Mouse (Mus musculus): Measurements from ENCODE around the gene Asl. TPM values are rescaled to one million over a fixed set of nuclear protein-coding genes. Genes with fewer than 3 reads are reported as not detected.

The Asl gene
- polyA plus RNA-seq, 1 experiment from 2014 or later, result 32.6 TPM

- no peak overlapping the region for H3K4me3 ChIP-seq (replicated peaks; ENCODE audit: low read depth, low read length)
- no peak for ATAC-seq (ENCODE audit: low FRiP score, low TSS enrichment)
- no peak overlapping the region for H3K27ac ChIP-seq (replicated peaks; ENCODE audit: low read depth, low read length)
- H3K4me1 ChIP-seq (ENCODE audit: control insufficient read depth, insufficient read depth, low read length), result no peaks in the 10 kb centered on the region
- H3K9me3 ChIP-seq (ENCODE audit: control insufficient read depth, low read length), result no peaks in the 10 kb centered on the region
- DNase-seq, result no peak
- 82% methylated on average over 15 of the region's 15 CpGs for WGBS
- H3K36me3 ChIP-seq (ENCODE audit: control insufficient read depth, insufficient read depth, low read length), result peaks cover 41% of the 10 kb centered on the region
- no peak overlapping the region for H3K9ac ChIP-seq (replicated peaks; ENCODE audit: low read length)
- H3K4me2 ChIP-seq (ENCODE audit: low read length), result no peak overlapping the region
- no peaks in the 10 kb centered on the region for H3K27me3 ChIP-seq (ENCODE audit: control insufficient read depth, insufficient read depth, low read length)
Observed at GRCm38 (mm10) chr5:130051073-130051860, 22.2 kb upstream of the Asl start.

GRCm38 (mm10) chr5:130050416-130050815 lies 21.4 kb upstream of the Asl start:
- H3K27ac ChIP-seq (replicated peaks; ENCODE audit: low read depth, low read length), result no peak overlapping the region
- no peaks in the 10 kb centered on the region for H3K9me3 ChIP-seq (ENCODE audit: control insufficient read depth, low read length)
- DNase-seq, result peak; percentile 30
- H3K4me2 ChIP-seq (ENCODE audit: low read length), result no peak overlapping the region
- no peak overlapping the region for H3K4me3 ChIP-seq (replicated peaks; ENCODE audit: low read depth, low read length)
- no peak overlapping the region for H3K9ac ChIP-seq (replicated peaks; ENCODE audit: low read length)
- no peaks in the 10 kb centered on the region for H3K27me3 ChIP-seq (ENCODE audit: control insufficient read depth, insufficient read depth, low read length)
- H3K36me3 ChIP-seq (ENCODE audit: control insufficient read depth, insufficient read depth, low read length), result peaks cover 38% of the 10 kb centered on the region
- no peak for ATAC-seq (ENCODE audit: low FRiP score, low TSS enrichment)
- H3K4me1 ChIP-seq (ENCODE audit: control insufficient read depth, insufficient read depth, low read length), result no peaks in the 10 kb centered on the region
- 29% methylated on average over 6 of the region's 6 CpGs for WGBS

- Histone ChIP-seq H3K27ac (replicated peaks; ENCODE audit: low read depth, low read length) (no peak overlapping the region), H3K9ac (replicated peaks; ENCODE audit: low read length) (no peak overlapping the region), H3K4me1 (ENCODE audit: control insufficient read depth, insufficient read depth, low read length) (no peaks in the 10 kb centered on the region), H3K36me3 (ENCODE audit: control insufficient read depth, insufficient read depth, low read length) (peaks cover 45% of the 10 kb centered on the region), H3K4me3 (replicated peaks; ENCODE audit: low read depth, low read length) (no peak overlapping the region), H3K27me3 (ENCODE audit: control insufficient read depth, insufficient read depth, low read length) (no peaks in the 10 kb centered on the region), H3K9me3 (ENCODE audit: control insufficient read depth, low read length) (no peaks in the 10 kb centered on the region), H3K4me2 (ENCODE audit: low read length) (no peak overlapping the region)
- DNase-seq (no peak), ATAC-seq (ENCODE audit: low FRiP score, low TSS enrichment) (no peak)
- 81% methylated on average over 15 of the region's 15 CpGs for WGBS
Observed at GRCm38 (mm10) chr5:130048786-130049520, 19.9 kb upstream of the Asl start.

- H3K4me3 ChIP-seq (replicated peaks; ENCODE audit: low read depth, low read length), result no peak overlapping the region
- H3K9ac ChIP-seq (replicated peaks; ENCODE audit: low read length), result no peak overlapping the region
- no peaks in the 10 kb centered on the region for H3K27me3 ChIP-seq (ENCODE audit: control insufficient read depth, insufficient read depth, low read length)
- H3K27ac ChIP-seq (replicated peaks; ENCODE audit: low read depth, low read length), result no peak overlapping the region
- no peaks in the 10 kb centered on the region for H3K9me3 ChIP-seq (ENCODE audit: control insufficient read depth, low read length)
- WGBS, result 79% methylated on average over 6 of the region's 6 CpGs
- DNase-seq (no peak), ATAC-seq (ENCODE audit: low FRiP score, low TSS enrichment) (no peak)
- peaks cover 62% of the 10 kb centered on the region for H3K36me3 ChIP-seq (ENCODE audit: control insufficient read depth, insufficient read depth, low read length)
- H3K4me2 ChIP-seq (ENCODE audit: low read length), result no peak overlapping the region
- no peaks in the 10 kb centered on the region for H3K4me1 ChIP-seq (ENCODE audit: control insufficient read depth, insufficient read depth, low read length)
Observed at GRCm38 (mm10) chr5:130047013-130047412, 18.0 kb upstream of the Asl start.

- Histone ChIP-seq H3K9ac (replicated peaks; ENCODE audit: low read length) (no peak overlapping the region), H3K27ac (replicated peaks; ENCODE audit: low read depth, low read length) (no peak overlapping the region), H3K4me1 (ENCODE audit: control insufficient read depth, insufficient read depth, low read length) (no peaks in the 10 kb centered on the region), H3K36me3 (ENCODE audit: control insufficient read depth, insufficient read depth, low read length) (peaks cover 63% of the 10 kb centered on the region), H3K4me2 (ENCODE audit: low read length) (no peak overlapping the region), H3K9me3 (ENCODE audit: control insufficient read depth, low read length) (no peaks in the 10 kb centered on the region), H3K27me3 (ENCODE audit: control insufficient read depth, insufficient read depth, low read length) (no peaks in the 10 kb centered on the region), H3K4me3 (replicated peaks; ENCODE audit: low read depth, low read length) (no peak overlapping the region)
- no peak for ATAC-seq (ENCODE audit: low FRiP score, low TSS enrichment)
- no peak for DNase-seq
- 93% methylated on average over 10 of the region's 10 CpGs for WGBS
Observed at GRCm38 (mm10) chr5:130046589-130046988, 17.5 kb upstream of the Asl start.

- H3K4me1 ChIP-seq (ENCODE audit: control insufficient read depth, insufficient read depth, low read length), result no peaks in the 10 kb centered on the region
- DNase-seq (no peak), ATAC-seq (ENCODE audit: low FRiP score, low TSS enrichment) (no peak)
- H3K9me3 ChIP-seq (ENCODE audit: control insufficient read depth, low read length), result no peaks in the 10 kb centered on the region
- peaks cover 63% of the 10 kb centered on the region for H3K36me3 ChIP-seq (ENCODE audit: control insufficient read depth, insufficient read depth, low read length)
- WGBS, result 77% methylated on average over 7 of the region's 7 CpGs
- no peaks in the 10 kb centered on the region for H3K27me3 ChIP-seq (ENCODE audit: control insufficient read depth, insufficient read depth, low read length)
- no peak overlapping the region for H3K4me2 ChIP-seq (ENCODE audit: low read length)
- H3K9ac ChIP-seq (replicated peaks; ENCODE audit: low read length), result no peak overlapping the region
- H3K27ac ChIP-seq (replicated peaks; ENCODE audit: low read depth, low read length), result no peak overlapping the region
- no peak overlapping the region for H3K4me3 ChIP-seq (replicated peaks; ENCODE audit: low read depth, low read length)
Observed at GRCm38 (mm10) chr5:130046100-130046499, 17.1 kb upstream of the Asl start.

- peak; percentile 58 for DNase-seq
- H3K27ac ChIP-seq (replicated peaks; ENCODE audit: low read depth, low read length), result no peak overlapping the region
- H3K27me3 ChIP-seq (ENCODE audit: control insufficient read depth, insufficient read depth, low read length), result no peaks in the 10 kb centered on the region
- no peak overlapping the region for H3K4me3 ChIP-seq (replicated peaks; ENCODE audit: low read depth, low read length)
- no peaks in the 10 kb centered on the region for H3K9me3 ChIP-seq (ENCODE audit: control insufficient read depth, low read length)
- no peak for ATAC-seq (ENCODE audit: low FRiP score, low TSS enrichment)
- no peak overlapping the region for H3K4me2 ChIP-seq (ENCODE audit: low read length)
- H3K4me1 ChIP-seq (ENCODE audit: control insufficient read depth, insufficient read depth, low read length), result no peaks in the 10 kb centered on the region
- H3K9ac ChIP-seq (replicated peaks; ENCODE audit: low read length), result no peak overlapping the region
- WGBS, result 78% methylated on average over 7 of the region's 7 CpGs
- H3K36me3 ChIP-seq (ENCODE audit: control insufficient read depth, insufficient read depth, low read length), result peaks cover 74% of the 10 kb centered on the region
Observed at GRCm38 (mm10) chr5:130044201-130044695, 15.2 kb upstream of the Asl start.

- Histone ChIP-seq H3K27me3 (ENCODE audit: control insufficient read depth, insufficient read depth, low read length) (no peaks in the 10 kb centered on the region), H3K27ac (replicated peaks; ENCODE audit: low read depth, low read length) (no peak overlapping the region), H3K9ac (replicated peaks; ENCODE audit: low read length) (no peak overlapping the region), H3K4me1 (ENCODE audit: control insufficient read depth, insufficient read depth, low read length) (no peaks in the 10 kb centered on the region), H3K36me3 (ENCODE audit: control insufficient read depth, insufficient read depth, low read length) (peaks cover 69% of the 10 kb centered on the region), H3K4me3 (replicated peaks; ENCODE audit: low read depth, low read length) (no peak overlapping the region), H3K4me2 (ENCODE audit: low read length) (no peak overlapping the region), H3K9me3 (ENCODE audit: control insufficient read depth, low read length) (no peaks in the 10 kb centered on the region)
- DNase-seq (no peak), ATAC-seq (ENCODE audit: low FRiP score, low TSS enrichment) (no peak)
- WGBS, result 89% methylated on average over 3 of the region's 3 CpGs
Observed at GRCm38 (mm10) chr5:130043741-130044140, 14.7 kb upstream of the Asl start.

Data from midbrain, embryonic 14.5 days (tissue).